Mouse (Mus musculus) liver, adult 2 months (tissue): ENCODE results near the gene Gm49322. TPM values are rescaled to one million over a fixed set of nuclear protein-coding genes. Genes with fewer than 3 reads are reported as not detected.

Experiments
- DNase-seq: peaks from one replicate; pipeline ENCODE4 v3.0.0-alpha.2; 2011; ENCODE audit warnings: low read depth, low spot score; ENCODE audit errors: extremely low read depth
- H3K27ac ChIP-seq: fragments of 200-500 bp; replicated peaks from 2 replicates; pipeline ENCODE4 v1.5.1; 2012; ENCODE audit warnings: low read depth, mild to moderate bottlenecking, control low read depth, inconsistent platforms, low read length; ENCODE audit not compliant: insufficient read depth
- H3K27me3 ChIP-seq: fragments of 200-500 bp; 2 replicates; pipeline ENCODE4 v1.6.1; 2012; ENCODE audit warnings: mild to moderate bottlenecking, moderate library complexity, low read length, inconsistent platforms; ENCODE audit not compliant: control insufficient read depth, insufficient read depth
- H3K36me3 ChIP-seq: fragments of 200-500 bp; 2 replicates; pipeline ENCODE4 v1.6.1; 2012; ENCODE audit warnings: low read length, inconsistent platforms; ENCODE audit not compliant: control insufficient read depth, insufficient read depth
- H3K4me1 ChIP-seq: fragments of 200-500 bp; 2 replicates; pipeline ENCODE4 v1.6.1; 2011; ENCODE audit warnings: low read length; ENCODE audit not compliant: control insufficient read depth, insufficient read depth
- H3K4me3 ChIP-seq: fragments of 200-500 bp; 2 replicates; pipeline ENCODE4 v1.5.1; 2011; ENCODE audit warnings: low read depth, mild to moderate bottlenecking, control low read depth, low read length, moderate library complexity; ENCODE audit not compliant: insufficient read depth
- H3K79me2 ChIP-seq: fragments of 200-500 bp; 2 replicates; pipeline ENCODE4 v1.6.1; 2012; ENCODE audit warnings: inconsistent platforms, mild to moderate bottlenecking, low read length, moderate library complexity; ENCODE audit not compliant: control insufficient read depth, insufficient read depth
- H3K9ac ChIP-seq: fragments of 200-500 bp; 2 replicates; pipeline ENCODE4 v1.6.1; 2012; ENCODE audit warnings: low read depth, mild to moderate bottlenecking, control low read depth, inconsistent platforms, low read length
- CTCF ChIP-seq: fragments of 200-500 bp; IDR thresholded peaks from 2 replicates; pipeline ENCODE4 v1.5.1; 2011; ENCODE audit warnings: low read depth, low read length, control low read depth
- POLR2A ChIP-seq: fragments of 200-500 bp; IDR thresholded peaks from 2 replicates; pipeline ENCODE4 v1.6.1; 2011; ENCODE audit warnings: low read length, control low read depth; ENCODE audit not compliant: insufficient read depth; ENCODE audit errors: extremely low read depth
- WGBS: fragments of 180-500 bp; shearing (Covaris S2); methylation state at CpG from one replicate; pipeline ENCODE4 v1.1.7; 2018; 5-methylcytosine and 5-hydroxymethylcytosine counted together
- polyA plus RNA-seq: library from polyadenylated mRNA; depleted of rRNA; stranded (reverse); fragments of >200 nt; gene quantifications from 2 replicates; pipeline ENCODE4 v1.2.3, GENCODE M21; 2012
- total RNA-seq: library from RNA; depleted of rRNA; stranded (reverse); fragments of >200 nt; gene quantifications from 2 replicates; pipeline ENCODE4 v1.2.3, GENCODE M21; 2014

Gene Gm49322
- total and polyA plus RNA-seq, 2 experiments = 0.28 to 0.70 TPM

- no peak for DNase-seq
- H3K4me1 ChIP-seq = peaks cover 3% of the 10 kb centered on the region
- H3K27me3 ChIP-seq = no peaks in the 10 kb centered on the region
- no peak overlapping the region for H3K4me3 ChIP-seq
- no peaks in the 10 kb centered on the region for H3K36me3 ChIP-seq
- no peak overlapping the region for H3K9ac ChIP-seq
- WGBS = 98% methylated on average over 2 of the region's 2 CpGs
- peaks cover 22% of the 10 kb centered on the region for H3K79me2 ChIP-seq
- no peak overlapping the region for H3K27ac ChIP-seq
- TF ChIP-seq POLR2A (no peak), CTCF (no peak)
Measured at GRCm38 (mm10) chr10:80572477-80572876, 33.3 kb upstream of the Gm49322 start.

GRCm38 (mm10) chr10:80573944-80574343, 31.9 kb upstream of the Gm49322 start:
- Histone ChIP-seq H3K36me3 (no peaks in the 10 kb centered on the region), H3K4me3 (no peak overlapping the region), H3K4me1 (peaks cover 7% of the 10 kb centered on the region), H3K27me3 (no peaks in the 10 kb centered on the region), H3K79me2 (peaks cover 22% of the 10 kb centered on the region), H3K9ac (no peak overlapping the region), H3K27ac (no peak overlapping the region)
- WGBS = 88% methylated on average over 9 of the region's 9 CpGs
- TF ChIP-seq CTCF (no peak), POLR2A (no peak)
- DNase-seq = no peak

GRCm38 (mm10) chr10:80574896-80575295, 30.9 kb upstream of the Gm49322 start:
- H3K79me2 ChIP-seq = peaks cover 22% of the 10 kb centered on the region
- H3K4me3 ChIP-seq = no peak overlapping the region
- peaks cover 9% of the 10 kb centered on the region for H3K4me1 ChIP-seq
- DNase-seq = no peak
- no peak overlapping the region for H3K27ac ChIP-seq
- WGBS = 79% methylated on average over 3 of the region's 3 CpGs
- H3K27me3 ChIP-seq = no peaks in the 10 kb centered on the region
- H3K9ac ChIP-seq = no peak overlapping the region
- TF ChIP-seq CTCF = no peak
- no peak for TF ChIP-seq POLR2A
- H3K36me3 ChIP-seq = no peaks in the 10 kb centered on the region

- DNase-seq = no peak
- Histone ChIP-seq H3K9ac (peak overlapping the region; percentile 66), H3K36me3 (no peaks in the 10 kb centered on the region), H3K27me3 (no peaks in the 10 kb centered on the region), H3K79me2 (peaks cover 22% of the 10 kb centered on the region), H3K4me3 (peak overlapping the region; percentile 93), H3K4me1 (peaks cover 9% of the 10 kb centered on the region), H3K27ac (no peak overlapping the region)
- WGBS = 11% methylated on average over 17 of the region's 17 CpGs
- TF ChIP-seq CTCF (no peak), POLR2A (no peak)
Measured at GRCm38 (mm10) chr10:80575925-80576324, 29.9 kb upstream of the Gm49322 start.

- peak overlapping the region; percentile 60 for H3K27ac ChIP-seq
- H3K79me2 ChIP-seq = peaks cover 19% of the 10 kb centered on the region
- peak overlapping the region; percentile 94 for H3K9ac ChIP-seq
- no peaks in the 10 kb centered on the region for H3K27me3 ChIP-seq
- no peak for DNase-seq
- H3K4me1 ChIP-seq = peaks cover 9% of the 10 kb centered on the region
- peak overlapping the region; percentile 93 for H3K4me3 ChIP-seq
- TF ChIP-seq POLR2A (no peak), CTCF (no peak; the same call in 1 of the 2 replicates)
- WGBS = under 1% methylated on average over 90 of the region's 96 CpGs
- H3K36me3 ChIP-seq = no peaks in the 10 kb centered on the region
Measured at GRCm38 (mm10) chr10:80576351-80577194, 29.2 kb upstream of the Gm49322 start.
